Mouse (Mus musculus) urinary bladder, postnatal 10 days (tissue): ENCODE measurements around the gene Pfn4.
"Not testable (repeated sequence)": the region's sequence is repeated elsewhere in the genome, so short reads cannot be mapped to it uniquely, and the experiment has no call there.

Experiments used
- DNase-seq: peaks from one replicate; pipeline ENCODE4 v3.0.0; 2022; ENCODE audit warnings: low spot score

Gene Pfn4

DNA sequence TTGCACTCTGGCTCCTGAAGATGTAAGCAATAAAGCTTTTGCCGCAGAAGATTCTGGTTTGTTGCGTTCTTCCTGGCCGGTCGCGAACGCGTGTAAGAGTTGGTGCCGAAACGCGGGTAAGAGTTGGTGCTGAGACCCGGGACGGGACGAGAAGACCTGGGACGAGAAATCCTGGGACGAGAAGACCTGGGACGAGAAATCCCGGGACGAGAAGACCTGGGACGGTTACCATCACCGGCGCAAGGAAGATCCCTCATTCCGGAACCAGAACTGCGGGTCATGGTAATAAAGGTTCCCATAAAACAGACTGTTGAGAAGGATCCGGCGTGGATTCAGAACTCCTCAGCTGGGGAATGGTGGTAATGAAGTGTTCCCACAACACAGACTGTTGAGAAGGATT, 19.3 kb downstream of the Pfn4 start:
- not testable (repeated sequence) for DNase-seq

DNA sequence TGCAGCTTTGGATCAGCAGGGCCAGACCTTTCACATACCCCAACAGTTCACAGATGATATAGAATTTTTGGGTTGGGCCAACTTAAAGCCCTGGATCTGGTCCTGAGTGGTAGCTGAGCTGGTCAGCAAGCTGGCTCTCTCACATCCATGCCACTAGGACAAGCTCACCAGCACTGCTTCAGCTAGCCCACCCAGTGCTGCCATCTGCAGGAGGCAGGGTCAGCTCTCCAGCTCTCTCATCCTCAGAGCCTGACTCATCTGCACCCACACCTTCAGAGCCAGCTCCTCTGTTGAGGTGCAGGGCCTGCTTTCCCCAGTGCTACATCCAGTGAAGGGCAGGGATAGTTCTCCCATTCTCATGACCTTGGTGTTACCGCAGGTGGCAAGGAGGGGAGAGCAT, 24.9 kb downstream of the Pfn4 start:
- DNase-seq = no peak

DNA sequence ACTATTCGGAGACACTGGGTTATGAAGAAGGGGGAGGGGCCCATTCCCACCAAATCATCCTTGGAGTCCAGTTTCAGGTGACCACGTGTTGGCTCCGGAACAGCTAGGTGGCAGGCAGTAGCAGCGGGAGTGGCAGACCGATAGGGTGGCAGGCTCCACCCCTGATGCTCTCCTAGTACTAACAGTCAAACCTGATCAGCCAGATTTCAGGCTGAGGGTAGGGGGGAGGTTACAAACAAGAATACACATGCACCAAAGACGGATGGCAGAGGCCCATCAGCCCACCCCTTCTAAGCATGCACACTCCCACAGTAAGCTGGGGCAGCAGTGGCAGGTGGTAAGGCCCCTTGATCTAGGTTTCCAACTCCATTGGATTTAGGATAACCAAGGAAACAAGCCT, 28.6 kb downstream of the Pfn4 start:
- DNase-seq = not testable (repeated sequence)

DNA sequence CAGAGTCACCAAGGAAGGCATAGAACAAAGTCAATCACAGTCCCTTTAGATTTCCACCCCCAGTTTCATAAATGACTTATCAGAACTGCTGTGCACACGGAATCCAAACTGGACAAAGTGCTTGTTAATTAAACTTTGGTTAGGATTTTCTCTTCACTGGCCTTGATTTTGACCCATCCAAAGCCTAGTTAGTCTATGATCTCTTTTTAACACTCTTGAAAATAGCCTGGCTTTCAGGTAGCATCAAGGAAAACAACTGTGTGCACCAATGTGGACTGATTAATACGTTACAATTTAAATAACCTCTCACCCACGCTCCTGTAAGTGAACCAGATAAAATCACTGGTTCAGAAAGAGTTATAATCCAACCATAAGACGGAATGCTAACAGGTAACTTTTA, 42.2 kb downstream of the Pfn4 start:
- no peak for DNase-seq

DNA sequence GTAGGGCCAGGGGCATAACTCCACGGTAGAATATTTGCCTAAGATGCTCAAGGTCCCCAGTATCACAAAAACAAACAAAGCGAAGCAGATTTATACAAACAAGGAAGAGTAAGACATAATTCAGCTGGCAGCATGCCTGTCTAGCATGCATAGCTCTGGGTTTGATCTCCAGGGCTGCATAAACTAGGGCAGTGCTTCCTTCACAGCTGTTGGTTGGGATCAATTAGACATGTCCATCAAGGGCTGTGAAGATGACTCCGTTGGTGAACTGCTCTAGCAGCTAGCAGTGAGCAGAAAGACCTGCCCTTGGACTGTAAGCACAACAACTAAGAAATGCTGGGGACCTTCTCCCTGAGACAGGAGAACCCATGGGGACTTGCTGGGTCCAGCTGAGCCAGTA, 42.9 kb downstream of the Pfn4 start:
- no peak for DNase-seq

DNA sequence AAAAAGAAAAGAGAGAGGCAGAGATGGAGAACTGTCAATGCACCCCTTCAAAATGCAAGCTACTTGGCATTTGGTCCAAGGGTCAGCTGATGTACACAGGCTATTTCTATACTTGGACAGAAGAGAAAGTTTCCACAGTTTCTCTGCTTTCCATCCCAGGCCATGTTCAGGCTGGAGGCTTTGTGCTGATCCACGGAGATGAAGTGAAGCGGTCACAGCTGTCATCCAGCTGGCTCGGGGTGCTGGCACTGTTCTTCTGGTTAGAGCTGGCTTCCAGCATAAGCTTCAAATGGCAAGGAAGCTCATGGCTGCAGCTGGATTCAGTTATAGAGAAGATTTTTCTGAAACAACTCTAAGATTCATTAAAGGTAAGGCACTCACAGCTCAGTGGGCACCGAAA, 44.8 kb downstream of the Pfn4 start:
- DNase-seq = no peak

DNA sequence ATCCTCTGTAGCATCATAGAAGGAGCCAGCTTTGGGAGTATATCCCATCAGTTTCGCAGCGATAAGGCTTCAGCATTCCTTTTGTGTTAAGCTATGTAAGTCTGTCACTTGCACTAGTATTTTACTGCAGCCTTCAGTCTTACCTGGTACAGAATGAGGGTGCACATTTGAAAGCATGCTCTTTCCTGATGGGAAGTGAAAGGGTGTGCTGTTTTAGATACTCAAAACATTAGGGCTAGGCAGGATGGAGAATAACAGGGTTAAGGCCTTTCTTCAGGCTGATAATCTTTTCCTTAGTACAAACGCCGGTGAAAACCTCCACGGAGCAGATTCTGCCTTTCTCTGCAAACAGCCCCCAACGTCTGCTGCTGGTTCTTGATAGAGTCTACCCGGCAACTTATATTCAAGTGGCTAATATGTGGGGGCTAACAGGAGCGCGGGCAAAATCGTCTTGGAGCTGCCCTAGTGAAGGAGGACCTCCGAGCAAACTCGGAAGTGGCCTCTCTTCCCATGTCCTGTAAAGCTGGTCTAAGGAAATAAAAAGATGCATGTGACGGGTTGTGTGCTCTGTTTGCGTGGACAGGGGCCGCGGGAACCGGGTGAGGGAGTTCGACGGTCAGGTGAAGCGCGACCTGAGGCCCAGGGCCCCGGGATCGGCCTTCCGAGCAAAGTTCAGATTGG, 48.0 kb downstream of the Pfn4 start:
- DNase-seq = no peak

DNA sequence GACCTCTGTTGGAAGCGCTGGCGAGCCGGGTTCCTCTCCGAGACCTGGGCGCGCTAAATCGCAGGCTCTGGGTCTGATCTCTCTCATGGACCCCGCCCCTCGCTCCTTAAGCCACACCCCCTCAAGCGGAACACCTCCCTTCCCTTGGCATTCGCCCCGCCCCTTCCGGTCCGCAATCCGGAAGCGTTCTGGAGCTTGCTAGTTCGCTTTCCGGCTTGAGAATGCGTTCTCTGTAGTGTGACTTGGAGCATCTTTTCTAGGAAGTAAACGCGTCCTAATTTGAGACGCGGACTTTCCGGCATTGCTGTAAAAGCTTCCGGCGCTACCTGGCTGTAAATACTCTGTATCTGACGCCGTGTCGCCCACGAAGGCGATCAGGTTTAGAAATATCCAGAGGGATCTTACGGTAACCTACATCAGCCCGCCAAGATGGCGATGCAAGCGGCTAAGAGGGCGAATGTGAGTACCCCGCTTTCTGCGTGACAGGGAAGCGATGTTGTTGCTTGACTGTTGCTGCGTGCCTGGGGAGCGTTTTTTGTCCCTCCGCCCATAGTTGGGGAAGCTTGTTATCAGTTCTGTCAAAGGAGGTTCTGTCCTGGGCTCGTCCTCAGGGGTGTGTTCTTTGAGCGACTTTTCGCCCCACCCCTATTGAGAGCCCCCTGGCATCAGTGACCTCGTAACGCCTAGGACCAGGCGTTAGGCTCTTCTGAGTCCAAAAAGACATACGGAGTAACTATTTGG, 48.7 kb downstream of the Pfn4 start, which contains the start of gene Sf3b6:
TSS of gene Sf3b6 (plus strand) at position 184 of the 741 bp plus-strand sequence.
- peak; percentile 89 for DNase-seq

DNA sequence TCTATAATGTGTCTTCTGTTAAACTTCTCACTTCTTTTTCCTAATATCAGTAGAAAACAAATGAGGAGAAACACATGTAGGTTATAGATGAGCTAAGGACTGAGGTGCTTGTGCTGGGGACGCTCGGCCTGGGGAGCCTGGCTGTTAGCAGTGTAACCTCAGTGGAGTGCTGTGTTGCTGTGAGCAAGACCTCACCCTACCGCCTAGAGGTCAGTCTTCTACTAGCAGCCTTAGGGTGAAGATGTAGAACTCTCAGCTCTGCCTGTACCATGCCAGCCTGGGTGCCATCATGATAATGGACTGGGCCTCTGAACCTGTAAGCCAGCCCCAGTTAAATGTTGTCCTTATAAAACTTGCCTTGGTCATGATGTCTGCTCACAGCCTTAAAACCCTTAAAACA, 58.4 kb downstream of the Pfn4 start:
- no peak for DNase-seq
